Mouse (Mus musculus) neural tube, embryonic 15.5 days (tissue): ENCODE data around the gene Clmp. TPM values are rescaled to one million over a fixed set of nuclear protein-coding genes. Genes with fewer than 3 reads are reported as not detected.
A peak's percentile ranks its signal among the peaks of the same experiment; 100 is the strongest.

Experiments used
- ATAC-seq: fragments of 200-750 bp; cut with Nextera tagmentation; 2 replicates; pipeline ENCODE4 v1.8.0; 2017; ENCODE audit warnings: mild to moderate bottlenecking, moderate TSS enrichment, moderate library complexity; ENCODE audit not compliant: low FRiP score
- H3K27ac ChIP-seq: fragments of 300-500 bp; sonication (generic); replicated peaks from 2 replicates; pipeline ENCODE4 v1.5.1; 2015; ENCODE audit warnings: mild to moderate bottlenecking, inconsistent platforms
- H3K27me3 ChIP-seq: fragments of 300-500 bp; sonication (generic); replicated peaks from 2 replicates; pipeline ENCODE4 v1.6.1; 2015; ENCODE audit warnings: inconsistent platforms
- H3K36me3 ChIP-seq: fragments of 300-500 bp; sonication (generic); 2 replicates; pipeline ENCODE4 v1.6.1; 2015; ENCODE audit warnings: inconsistent platforms
- H3K4me1 ChIP-seq: fragments of 300-500 bp; sonication (generic); 2 replicates; pipeline ENCODE4 v1.6.1; 2015; ENCODE audit warnings: inconsistent platforms
- H3K4me2 ChIP-seq: fragments of 300-500 bp; sonication (generic); 2 replicates; pipeline ENCODE4 v1.6.1; 2015; ENCODE audit warnings: inconsistent platforms, mild to moderate bottlenecking, moderate library complexity
- H3K4me3 ChIP-seq: fragments of 300-500 bp; sonication (generic); replicated peaks from 2 replicates; pipeline ENCODE4 v1.5.1; 2015; ENCODE audit warnings: mild to moderate bottlenecking, inconsistent platforms
- H3K9ac ChIP-seq: fragments of 300-500 bp; sonication (generic); replicated peaks from 2 replicates; pipeline ENCODE4 v1.6.1; 2015; ENCODE audit warnings: mild to moderate bottlenecking, inconsistent platforms
- H3K9me3 ChIP-seq: fragments of 300-500 bp; sonication (generic); replicated peaks from 2 replicates; pipeline ENCODE4 v1.6.1; 2016; ENCODE audit warnings: inconsistent platforms
- WGBS: fragments of 180-500 bp; shearing (Covaris S2); methylation state at CpG from one replicate; pipeline ENCODE4 v1.1.7; 2015; ENCODE audit warnings: mixed read lengths; 5-methylcytosine and 5-hydroxymethylcytosine counted together
- polyA plus RNA-seq: library from polyadenylated mRNA; unstranded; fragments of >200 nt; fragmentation: Nextera tagmentation; extraction: Ambion mirVana; gene quantifications from 2 replicates; pipeline ENCODE4 v1.2.1, GENCODE M21; 2015

The Clmp gene
- polyA plus RNA-seq, 1 experiment from 2014 or later, result 51.2 TPM

DNA sequence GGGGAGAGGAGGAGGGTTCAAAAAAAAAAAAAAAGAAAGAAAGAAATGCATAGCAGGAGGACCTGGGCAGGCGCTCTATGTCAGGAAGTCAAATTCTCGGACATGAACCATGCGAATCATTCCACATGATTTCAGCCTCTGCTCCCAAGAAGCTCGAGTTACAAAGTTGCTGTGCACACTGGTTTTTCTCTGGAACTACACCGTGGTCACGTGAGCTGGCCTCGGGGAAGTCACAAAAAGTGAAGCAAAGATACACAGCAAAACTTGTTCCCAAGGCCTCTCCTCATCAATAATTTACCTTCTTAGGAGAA, 32.1 kb downstream of the Clmp start:
- no peaks in the 10 kb centered on the region for H3K9me3 ChIP-seq
- no peaks in the 10 kb centered on the region for H3K27me3 ChIP-seq
- H3K4me3 ChIP-seq, result no peak overlapping the region
- WGBS, result 47% methylated on average over 7 of the region's 7 CpGs
- no peak overlapping the region for H3K4me2 ChIP-seq
- H3K4me1 ChIP-seq, result peaks cover 19% of the 10 kb centered on the region
- no peaks in the 10 kb centered on the region for H3K36me3 ChIP-seq
- no peak overlapping the region for H3K27ac ChIP-seq
- H3K9ac ChIP-seq, result no peak overlapping the region
- ATAC-seq, result no peak

GRCm38 (mm10) chr9:40720881-40721280, 35.1 kb downstream of the Clmp start:
- WGBS, result 12% methylated on average over 7 of the region's 7 CpGs
- Histone ChIP-seq H3K36me3 (no peaks in the 10 kb centered on the region), H3K27ac (0 out of 2 replicates have a peak overlapping the region, but pooled peaks have one; percentile 11), H3K9ac (no peak overlapping the region), H3K4me1 (peaks cover 30% of the 10 kb centered on the region), H3K4me2 (no peak overlapping the region), H3K9me3 (no peaks in the 10 kb centered on the region), H3K4me3 (no peak overlapping the region), H3K27me3 (no peaks in the 10 kb centered on the region)
- ATAC-seq, result peak; percentile 72

DNA sequence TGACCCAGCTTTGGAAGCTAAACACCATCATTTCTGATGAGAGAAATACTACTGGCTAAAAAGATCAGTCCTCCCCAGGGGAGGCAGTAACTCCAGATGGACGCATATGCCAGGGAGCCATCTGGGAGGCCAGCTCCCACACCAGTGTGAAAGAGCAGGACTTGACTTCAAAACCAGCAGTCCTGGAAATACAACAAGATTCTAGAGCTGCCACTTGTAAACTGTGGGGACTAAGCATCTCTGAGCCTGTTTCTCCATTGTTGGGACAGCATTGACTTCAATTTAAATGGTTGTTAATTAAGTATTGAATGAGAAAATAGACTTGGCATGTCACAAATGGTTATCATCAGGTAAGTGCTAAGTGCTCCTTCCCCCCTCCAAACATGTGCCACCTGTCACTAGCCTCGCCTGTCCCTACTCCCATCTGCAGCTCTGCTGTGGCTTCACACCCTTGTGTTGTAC, 37.6 kb downstream of the Clmp start:
- no peak overlapping the region for H3K4me2 ChIP-seq
- H3K9me3 ChIP-seq, result no peaks in the 10 kb centered on the region
- H3K9ac ChIP-seq, result no peak overlapping the region
- WGBS, result 50% methylated on average over 2 of the region's 2 CpGs
- H3K27me3 ChIP-seq, result no peaks in the 10 kb centered on the region
- peaks cover 24% of the 10 kb centered on the region for H3K4me1 ChIP-seq
- no peak overlapping the region for H3K4me3 ChIP-seq
- H3K36me3 ChIP-seq, result no peaks in the 10 kb centered on the region
- ATAC-seq, result no peak
- no peak overlapping the region for H3K27ac ChIP-seq

DNA sequence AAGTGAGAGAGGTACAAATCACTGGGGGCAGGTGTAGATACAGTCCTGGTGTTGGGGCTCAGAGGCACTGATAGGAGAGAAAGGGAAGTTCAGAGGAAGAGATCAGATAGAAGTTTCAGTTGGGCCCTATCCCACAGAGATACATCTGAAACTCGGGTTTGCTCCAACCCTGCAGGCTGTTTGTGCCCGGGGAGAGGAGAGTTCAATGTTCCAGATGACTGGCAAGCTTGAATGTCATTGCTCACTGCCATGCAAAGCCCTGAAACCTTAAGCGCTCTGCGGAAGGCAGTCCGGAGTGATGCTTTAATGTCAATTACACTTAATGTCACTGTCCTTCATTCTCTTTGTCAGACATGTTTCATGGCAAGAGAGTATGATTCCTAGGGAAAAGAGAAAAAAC, 39.2 kb downstream of the Clmp start:
- no peaks in the 10 kb centered on the region for H3K27me3 ChIP-seq
- no peaks in the 10 kb centered on the region for H3K9me3 ChIP-seq
- no peak overlapping the region for H3K4me3 ChIP-seq
- no peak overlapping the region for H3K27ac ChIP-seq
- no peak for ATAC-seq
- H3K9ac ChIP-seq, result no peak overlapping the region
- no peak overlapping the region for H3K4me2 ChIP-seq
- 42% methylated on average over 5 of the region's 5 CpGs for WGBS
- peaks cover 24% of the 10 kb centered on the region for H3K4me1 ChIP-seq
- no peaks in the 10 kb centered on the region for H3K36me3 ChIP-seq

- 77% methylated on average over 4 of the region's 4 CpGs for WGBS
- H3K9me3 ChIP-seq, result no peaks in the 10 kb centered on the region
- H3K4me1 ChIP-seq, result peaks cover 29% of the 10 kb centered on the region
- no peak overlapping the region for H3K27ac ChIP-seq
- H3K4me3 ChIP-seq, result no peak overlapping the region
- no peaks in the 10 kb centered on the region for H3K36me3 ChIP-seq
- H3K9ac ChIP-seq, result no peak overlapping the region
- no peaks in the 10 kb centered on the region for H3K27me3 ChIP-seq
- no peak for ATAC-seq
- H3K4me2 ChIP-seq, result no peak overlapping the region
Measured at GRCm38 (mm10) chr9:40727140-40727823, 41.5 kb downstream of the Clmp start.

- WGBS, result 78% methylated on average over 7 of the region's 7 CpGs
- no peak overlapping the region for H3K4me3 ChIP-seq
- H3K9ac ChIP-seq, result no peak overlapping the region
- no peak overlapping the region for H3K4me2 ChIP-seq
- H3K36me3 ChIP-seq, result no peaks in the 10 kb centered on the region
- no peak for ATAC-seq
- no peaks in the 10 kb centered on the region for H3K27me3 ChIP-seq
- peaks cover 26% of the 10 kb centered on the region for H3K4me1 ChIP-seq
- H3K9me3 ChIP-seq, result no peaks in the 10 kb centered on the region
- H3K27ac ChIP-seq, result no peak overlapping the region
Measured at GRCm38 (mm10) chr9:40727824-40728495, 42.2 kb downstream of the Clmp start.

- Histone ChIP-seq H3K27ac (peak overlapping the region; percentile 81), H3K4me1 (peaks cover 17% of the 10 kb centered on the region), H3K4me3 (peak overlapping the region; percentile 37), H3K9me3 (no peaks in the 10 kb centered on the region), H3K27me3 (no peaks in the 10 kb centered on the region), H3K9ac (peak overlapping the region; percentile 37), H3K4me2 (peak overlapping the region; percentile 72), H3K36me3 (no peaks in the 10 kb centered on the region)
- 52% methylated on average over 12 of the region's 12 CpGs for WGBS
- ATAC-seq, result peak; percentile 18; the same call in 1 of the 2 replicates
Measured at GRCm38 (mm10) chr9:40730302-40730700, 44.5 kb downstream of the Clmp start.

DNA sequence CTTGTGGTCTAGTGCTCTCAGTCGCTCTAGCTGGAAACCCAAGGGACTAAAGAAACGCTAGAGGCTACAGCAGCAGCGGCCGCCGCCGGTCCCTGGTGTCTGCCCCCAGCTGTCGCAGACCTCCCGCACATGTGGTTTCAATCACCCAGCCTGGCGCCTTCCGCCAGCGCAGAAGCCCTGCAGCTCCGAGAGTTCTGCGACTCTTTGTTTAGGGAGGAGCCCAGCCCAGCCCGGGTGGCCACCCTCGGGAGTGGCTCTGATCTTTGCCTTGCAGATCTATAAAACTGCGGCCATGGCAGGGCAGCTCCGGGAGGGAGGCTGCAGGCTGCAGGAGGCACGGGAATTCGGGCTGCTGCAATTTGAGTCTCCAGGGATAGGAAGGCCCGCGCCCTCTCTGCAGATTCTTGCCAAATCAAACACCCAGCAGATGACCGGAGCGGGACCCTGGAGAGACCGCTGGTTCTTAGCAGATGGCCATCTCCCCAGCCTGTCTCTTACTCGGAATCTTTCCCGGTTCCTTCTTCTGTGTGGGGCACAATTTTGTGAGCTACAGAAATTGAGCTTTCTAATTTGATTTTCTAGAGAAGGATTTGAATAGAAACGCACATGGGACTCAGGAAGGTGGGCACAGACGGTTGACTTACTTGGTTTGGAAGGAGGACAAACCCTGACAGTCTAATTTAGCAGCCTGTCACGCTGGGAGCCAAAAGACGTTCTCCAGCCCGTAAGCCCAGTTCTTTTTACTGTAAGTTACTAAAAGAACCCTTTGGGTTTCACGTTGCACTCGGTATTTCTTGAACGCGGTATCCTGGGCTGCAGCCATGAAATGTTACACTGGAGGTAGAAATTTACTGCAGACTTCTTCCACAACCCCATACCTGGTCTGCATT, 45.2 kb downstream of the Clmp start:
- Histone ChIP-seq H3K9ac (peak overlapping the region; percentile 37), H3K4me3 (peak overlapping the region; percentile 37), H3K27me3 (no peaks in the 10 kb centered on the region), H3K27ac (peak overlapping the region; percentile 81), H3K4me2 (peak overlapping the region; percentile 72), H3K36me3 (no peaks in the 10 kb centered on the region), H3K4me1 (peaks cover 17% of the 10 kb centered on the region), H3K9me3 (no peaks in the 10 kb centered on the region)
- ATAC-seq, result peak; percentile 68
- under 1% methylated on average over 35 of the region's 35 CpGs for WGBS

DNA sequence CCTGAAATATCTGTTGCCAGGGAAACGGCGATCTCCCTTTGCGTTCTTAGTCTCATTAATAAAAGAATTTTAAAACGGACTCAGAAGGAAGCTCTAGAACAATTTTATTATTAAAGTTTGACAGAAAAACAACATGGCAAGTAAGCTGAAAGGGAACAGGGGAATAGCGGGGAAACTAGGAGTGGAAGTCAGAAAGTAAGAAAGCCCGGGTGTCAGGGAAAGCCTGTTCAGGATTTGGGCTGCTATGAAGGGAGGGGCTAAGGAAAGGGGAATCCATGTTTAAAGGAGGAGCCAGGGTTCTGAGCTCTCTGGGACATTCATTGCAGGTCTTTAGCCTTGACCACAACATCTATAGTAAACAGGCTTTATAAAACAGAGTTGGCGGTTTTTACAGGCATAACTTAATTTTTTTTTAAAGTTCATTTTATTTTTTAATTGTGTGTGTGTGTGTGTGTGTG, 45.9 kb downstream of the Clmp start:
- ATAC-seq, result no peak
- Histone ChIP-seq H3K4me2 (peak overlapping the region; percentile 72), H3K36me3 (no peaks in the 10 kb centered on the region), H3K9ac (no peak overlapping the region), H3K4me3 (peak overlapping the region; percentile 37), H3K27ac (peak overlapping the region; percentile 81), H3K9me3 (no peaks in the 10 kb centered on the region), H3K27me3 (no peaks in the 10 kb centered on the region), H3K4me1 (peaks cover 17% of the 10 kb centered on the region)
- WGBS, result 12% methylated on average over 7 of the region's 7 CpGs

DNA sequence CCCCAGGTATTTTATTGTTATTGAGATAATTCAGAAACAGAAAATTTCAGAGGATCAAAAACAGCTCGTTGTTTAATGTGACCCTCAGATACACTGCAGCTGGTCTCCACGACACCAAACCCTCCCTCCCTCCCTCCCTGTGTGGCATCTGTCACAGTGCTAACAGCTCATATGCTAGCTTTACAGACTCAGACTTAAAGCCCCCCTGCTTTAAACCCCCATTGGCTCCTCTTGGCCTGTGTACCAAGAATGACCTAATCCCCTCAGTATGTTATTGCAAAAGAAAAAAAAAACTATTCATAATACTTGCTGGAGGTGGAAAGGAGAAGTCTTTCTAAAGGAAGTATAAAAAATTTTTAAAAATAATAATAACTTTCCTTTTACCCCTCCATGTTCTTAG, 46.5 kb downstream of the Clmp start:
- no peak for ATAC-seq
- no peak overlapping the region for H3K4me3 ChIP-seq
- WGBS, result 17% methylated on average over 2 of the region's 2 CpGs

DNA sequence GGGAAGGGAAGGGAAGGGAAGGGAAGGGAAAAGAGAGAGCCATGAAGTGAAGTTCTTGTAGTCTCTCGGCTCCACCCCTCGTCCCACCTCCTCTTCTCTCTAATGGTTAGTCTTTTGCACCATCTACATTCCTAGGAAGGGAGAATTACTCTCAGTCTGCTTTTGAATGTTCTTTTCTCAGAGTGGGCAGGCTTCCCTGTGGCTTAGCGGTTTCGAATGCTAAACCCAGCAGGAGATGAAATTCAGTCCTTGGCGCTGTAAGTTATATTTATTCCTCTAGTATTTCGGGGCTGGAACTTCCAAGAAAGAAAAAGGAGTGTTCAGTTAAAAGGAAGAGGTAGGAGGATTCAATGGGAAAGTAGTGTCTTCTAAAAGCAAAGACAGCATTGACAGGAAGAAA, 51.4 kb downstream of the Clmp start:
- no peaks in the 10 kb centered on the region for H3K36me3 ChIP-seq
- no peaks in the 10 kb centered on the region for H3K27me3 ChIP-seq
- H3K27ac ChIP-seq, result no peak overlapping the region
- H3K4me3 ChIP-seq, result no peak overlapping the region
- no peak overlapping the region for H3K4me2 ChIP-seq
- 73% methylated on average over 6 of the region's 6 CpGs for WGBS
- H3K9ac ChIP-seq, result no peak overlapping the region
- H3K4me1 ChIP-seq, result no peaks in the 10 kb centered on the region
- ATAC-seq, result no peak
- no peaks in the 10 kb centered on the region for H3K9me3 ChIP-seq

More for the DNA sequence above, 46.5 kb downstream of the Clmp start:
- H3K9me3 ChIP-seq, result no peaks in the 10 kb centered on the region
- no peak overlapping the region for H3K9ac ChIP-seq
- H3K36me3 ChIP-seq, result no peaks in the 10 kb centered on the region
- H3K4me1 ChIP-seq, result peaks cover 17% of the 10 kb centered on the region
- H3K27ac ChIP-seq, result no peak overlapping the region
- no peaks in the 10 kb centered on the region for H3K27me3 ChIP-seq
- no peak overlapping the region for H3K4me2 ChIP-seq
